Mouse (Mus musculus) embryonic fibroblast, embryonic 13.5 days (primary cell): ENCODE results near the gene Grik2. TPM values are rescaled to one million over a fixed set of nuclear protein-coding genes. Genes with fewer than 3 reads are reported as not detected.
A peak's percentile ranks its signal among the peaks of the same experiment; 100 is the strongest.

ENCODE experiments used
- H3K27ac ChIP-seq: 2 replicates; pipeline ENCODE4 v1.5.1; 2012; ENCODE audit warnings: low read length, control low read depth, inconsistent platforms; ENCODE audit not compliant: insufficient read depth
- H3K4me1 ChIP-seq: 2 replicates; pipeline ENCODE4 v1.6.1; 2011; ENCODE audit warnings: low read length; ENCODE audit not compliant: control insufficient read depth, insufficient read depth
- H3K4me3 ChIP-seq: 2 replicates; pipeline ENCODE4 v1.5.1; 2011; ENCODE audit warnings: mild to moderate bottlenecking, control low read depth, low read length; ENCODE audit not compliant: insufficient read depth
- CTCF ChIP-seq: IDR thresholded peaks from 2 replicates; pipeline ENCODE4 v1.5.1; 2011; ENCODE audit warnings: mild to moderate bottlenecking, control low read depth, low read length, moderate library complexity, borderline replicate concordance; ENCODE audit not compliant: insufficient read depth
- POLR2A ChIP-seq: IDR thresholded peaks from 2 replicates; pipeline ENCODE4 v1.6.1; 2011; ENCODE audit warnings: low read depth, mild to moderate bottlenecking, control low read depth, low read length, moderate library complexity
- polyA plus RNA-seq: library from polyadenylated mRNA; stranded (reverse); fragments of >200 nt; gene quantifications from 2 replicates; pipeline ENCODE4 v1.2.4, GENCODE M21; 2011; ENCODE audit warnings: low read depth; ENCODE audit not compliant: missing spikeins, insufficient read length

Grik2 gene
- 0.57 TPM in 1 of 2 replicates, not detected in the other for polyA plus RNA-seq

DNA sequence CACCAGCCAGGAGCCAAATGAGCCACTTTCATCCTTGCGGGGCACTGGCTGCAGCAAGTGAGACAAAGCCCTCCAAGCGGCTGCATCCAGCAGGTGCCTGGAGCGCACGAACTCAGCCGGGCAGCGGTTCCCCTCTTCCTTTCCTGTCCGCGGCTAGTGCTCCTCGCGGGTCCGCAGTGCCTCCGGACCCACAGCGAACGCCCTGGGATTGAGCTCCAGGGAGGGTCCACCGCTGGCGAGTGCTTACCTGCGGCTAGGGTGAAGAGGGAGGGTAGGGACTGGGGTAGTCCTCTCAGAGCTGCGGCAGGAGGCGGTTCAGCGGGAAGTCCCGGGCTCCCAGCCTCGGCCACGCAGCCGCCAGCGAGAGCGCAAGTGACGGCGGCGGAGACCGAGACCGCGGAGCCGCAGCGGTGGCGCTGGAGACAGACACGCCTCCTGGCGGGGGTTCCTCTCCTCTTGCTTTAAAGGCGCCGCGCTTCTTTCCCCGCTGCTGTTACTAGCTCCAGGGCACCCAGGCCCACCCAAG is at the start of gene Grik2:
Gene Grik2, minus strand, starts transcription at position 386 of the 526 bp plus-strand sequence.
- TF ChIP-seq POLR2A (no peak), CTCF (no peak)
- peaks cover 2% of the 10 kb centered on the region; the same call in 1 of the 2 replicates for H3K4me1 ChIP-seq
- H3K27ac ChIP-seq = no peak within 1 kb of the TSS
- peak within 1 kb of the TSS; percentile 45 for H3K4me3 ChIP-seq

DNA sequence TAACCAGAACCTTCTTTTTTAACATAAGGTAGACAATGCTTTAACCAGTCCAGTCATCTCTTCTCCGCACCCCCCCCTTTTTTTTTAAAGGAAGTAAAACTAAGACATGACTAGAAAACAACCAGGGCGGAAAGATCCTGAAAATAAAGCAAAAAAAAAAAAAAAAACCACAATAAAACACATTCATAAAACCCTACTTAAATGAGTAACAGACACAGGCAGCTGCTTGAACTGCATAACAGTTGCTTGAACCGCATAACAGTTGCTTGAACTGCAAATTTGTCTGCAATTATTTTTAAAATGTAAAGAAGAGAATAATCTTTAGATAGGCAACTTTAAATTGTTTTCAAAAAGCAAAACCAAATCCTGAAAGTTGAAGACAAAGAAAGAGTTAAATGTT is 45.8 kb upstream of the Grik2 start:
- Histone ChIP-seq H3K27ac (no peak overlapping the region), H3K4me1 (no peaks in the 10 kb centered on the region), H3K4me3 (no peak overlapping the region)
- no peak for TF ChIP-seq POLR2A
- TF ChIP-seq CTCF = no peak

DNA sequence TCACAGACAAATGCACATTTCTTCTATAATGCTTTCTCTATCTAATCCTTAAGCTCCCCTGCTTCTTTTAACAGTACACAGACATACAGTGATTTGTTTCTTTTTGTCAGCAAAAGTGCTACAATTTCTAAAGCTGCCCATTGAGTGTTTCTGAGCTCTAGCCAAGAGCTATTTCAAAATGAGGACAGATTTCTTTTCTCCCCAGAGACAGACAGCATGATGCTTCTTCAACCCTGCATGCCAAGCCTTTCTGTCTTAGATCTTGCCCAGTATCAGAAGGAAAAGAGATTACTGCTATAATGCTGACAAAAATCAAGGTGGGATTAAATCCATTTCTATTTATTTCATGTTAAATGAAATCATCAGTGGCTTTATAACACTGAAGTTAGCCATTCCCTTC is 18.7 kb upstream of the Grik2 start:
- no peak overlapping the region for H3K4me3 ChIP-seq
- TF ChIP-seq POLR2A = no peak
- no peak for TF ChIP-seq CTCF
- H3K4me1 ChIP-seq = no peaks in the 10 kb centered on the region
- H3K27ac ChIP-seq = no peak overlapping the region

GRCm38 (mm10) chr10:49801001-49801400 is 12.4 kb upstream of the Grik2 start:
- no peak overlapping the region for H3K27ac ChIP-seq
- no peak overlapping the region for H3K4me3 ChIP-seq
- TF ChIP-seq POLR2A (no peak), CTCF (no peak)
- H3K4me1 ChIP-seq = no peaks in the 10 kb centered on the region

- H3K4me1 ChIP-seq = no peaks in the 10 kb centered on the region
- TF ChIP-seq POLR2A (no peak), CTCF (no peak)
- no peak overlapping the region for H3K27ac ChIP-seq
- H3K4me3 ChIP-seq = no peak overlapping the region
These were observed 5.6 kb upstream of the Grik2 start for GRCm38 (mm10) chr10:49794129-49794528.

GRCm38 (mm10) chr10:49790326-49790725 is 1.8 kb upstream of the Grik2 start:
- H3K4me1 ChIP-seq = peaks cover 2% of the 10 kb centered on the region; the same call in 1 of the 2 replicates
- H3K27ac ChIP-seq = no peak overlapping the region
- TF ChIP-seq CTCF (no peak), POLR2A (no peak)
- no peak overlapping the region for H3K4me3 ChIP-seq

GRCm38 (mm10) chr10:49789711-49790110 is 1.1 kb upstream of the Grik2 start:
- TF ChIP-seq POLR2A (no peak), CTCF (no peak)
- H3K27ac ChIP-seq = no peak overlapping the region
- H3K4me3 ChIP-seq = no peak overlapping the region
- peaks cover 2% of the 10 kb centered on the region; the same call in 1 of the 2 replicates for H3K4me1 ChIP-seq

DNA sequence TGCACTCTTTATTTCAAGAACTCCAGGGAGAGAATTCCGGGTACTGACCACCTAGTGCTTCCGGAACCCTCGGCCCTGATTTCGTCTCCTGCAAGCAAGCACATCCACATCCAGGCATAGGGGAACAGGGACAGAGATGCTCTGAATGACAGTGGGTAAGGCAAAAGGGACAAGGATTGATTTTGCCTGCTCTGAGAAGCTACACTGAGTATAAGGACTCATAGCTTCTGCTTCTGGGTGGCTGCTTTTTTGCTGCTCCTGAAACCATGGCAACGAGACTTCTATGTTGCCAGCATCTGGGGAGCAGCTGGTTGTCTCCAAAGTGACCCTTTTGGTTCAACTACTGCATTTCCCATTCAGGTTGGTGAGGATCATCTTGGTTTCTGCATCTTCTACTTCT is 348 bp upstream of the Grik2 start:
- Histone ChIP-seq H3K27ac (no peak overlapping the region), H3K4me1 (peaks cover 2% of the 10 kb centered on the region; the same call in 1 of the 2 replicates), H3K4me3 (peak overlapping the region; percentile 45)
- no peak for TF ChIP-seq CTCF
- TF ChIP-seq POLR2A = no peak

GRCm38 (mm10) chr10:49786630-49787029 is 1.9 kb downstream of the Grik2 start:
- Histone ChIP-seq H3K27ac (no peak overlapping the region), H3K4me3 (no peak overlapping the region), H3K4me1 (peaks cover 2% of the 10 kb centered on the region; the same call in 1 of the 2 replicates)
- TF ChIP-seq CTCF (no peak), POLR2A (no peak)

- no peak for TF ChIP-seq POLR2A
- TF ChIP-seq CTCF = no peak
- Histone ChIP-seq H3K4me1 (peaks cover 2% of the 10 kb centered on the region; the same call in 1 of the 2 replicates), H3K4me3 (no peak overlapping the region), H3K27ac (no peak overlapping the region)
These were observed 3.1 kb downstream of the Grik2 start for GRCm38 (mm10) chr10:49785477-49785876.

- Histone ChIP-seq H3K4me1 (peaks cover 2% of the 10 kb centered on the region; the same call in 1 of the 2 replicates), H3K27ac (no peak overlapping the region), H3K4me3 (no peak overlapping the region)
- TF ChIP-seq POLR2A (no peak), CTCF (no peak)
These were observed 3.7 kb downstream of the Grik2 start for GRCm38 (mm10) chr10:49784831-49785230.
